Mouse (Mus musculus): ENCODE results near the gene Spata45. TPM values are rescaled to one million over a fixed set of nuclear protein-coding genes. Genes with fewer than 3 reads are reported as not detected.
A peak's percentile ranks its signal among the peaks of the same experiment; 100 is the strongest.

Gene Spata45
- total RNA-seq, 2 experiments from 2014 or later, result not detected

- intact Hi-C loops (cut with DNase I), result no loop called here
- no peak for DNase-seq
Measured at GRCm38 (mm10) chr1:191037999-191038398, 1.6 kb downstream of the Spata45 start.

DNA sequence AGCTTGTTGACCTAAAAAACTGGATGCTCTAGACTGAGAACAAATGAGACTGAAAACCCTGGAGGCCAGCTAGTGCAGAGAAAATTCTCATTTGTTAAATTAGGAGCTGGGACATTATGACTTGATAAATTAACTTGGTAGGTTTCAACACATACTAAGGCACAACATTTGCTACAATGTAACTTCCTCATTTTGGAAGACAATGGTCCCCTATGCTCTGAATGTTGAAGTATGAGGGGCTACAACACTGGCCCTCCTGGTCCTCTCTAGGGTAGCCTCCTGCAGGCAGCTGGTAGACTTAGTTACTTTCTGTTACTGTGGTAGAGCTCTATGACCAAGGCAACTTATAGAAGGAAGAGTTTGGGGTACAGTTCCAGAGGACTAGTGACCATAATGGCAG, 4.9 kb downstream of the Spata45 start:
- DNase-seq, result no peak
- intact Hi-C loops (cut with DNase I), result no loop called here

- DNase-seq, result no peak
- intact Hi-C loops (cut with DNase I), result no loop called here
Measured at GRCm38 (mm10) chr1:191042106-191042505, 5.7 kb downstream of the Spata45 start.

- intact Hi-C loops (cut with DNase I), result no loop called here
Measured at GRCm38 (mm10) chr1:191042688-191043087, 6.2 kb downstream of the Spata45 start.

GRCm38 (mm10) chr1:191045264-191045663, 8.8 kb downstream of the Spata45 start:
- no peak for DNase-seq
- intact Hi-C loops (cut with DNase I), result no loop called here

More at GRCm38 (mm10) chr1:191042688-191043087, 6.2 kb downstream of the Spata45 start:
- DNase-seq, result no peak

DNA sequence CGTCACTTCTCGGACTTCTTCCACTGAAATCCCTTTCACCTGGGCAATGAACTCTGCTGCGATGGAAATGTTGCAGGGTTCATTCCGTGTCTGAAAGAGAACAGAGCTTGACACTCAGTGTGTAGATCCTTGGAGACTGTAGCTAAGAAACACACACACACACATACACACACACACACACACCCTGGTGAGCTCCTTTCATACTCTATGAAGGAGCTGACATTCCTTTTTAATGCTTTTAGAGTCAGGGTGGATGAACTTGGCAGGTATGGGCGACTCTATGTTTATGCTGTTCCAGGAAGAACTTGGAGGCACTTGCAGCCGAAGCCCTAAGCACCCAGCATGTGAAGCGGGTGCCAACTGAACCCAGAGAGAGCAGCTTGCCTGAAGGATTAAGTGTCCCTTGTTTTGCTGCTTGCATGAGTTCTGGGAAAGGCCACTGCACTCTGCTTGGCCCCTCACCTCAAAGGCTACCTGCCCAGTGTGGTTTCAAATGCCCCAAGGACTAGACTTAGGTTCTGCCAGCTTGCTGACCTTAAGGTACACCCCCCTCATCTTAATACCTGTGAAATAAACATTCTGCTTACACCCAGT, 9.9 kb downstream of the Spata45 start:
- no peak for DNase-seq
- intact Hi-C loops (cut with DNase I), result no loop called here

- intact Hi-C loops (cut with DNase I), result no loop called here
- DNase-seq, result no peak
Measured at GRCm38 (mm10) chr1:191053555-191053954, 17.1 kb downstream of the Spata45 start.

GRCm38 (mm10) chr1:191054870-191055532, 18.6 kb downstream of the Spata45 start:
- DNase-seq, result no peak
- intact Hi-C loops (cut with DNase I), result no loop called here

- no peak for DNase-seq
- intact Hi-C loops (cut with DNase I), result no loop called here
Measured at GRCm38 (mm10) chr1:191055533-191055873, 19.1 kb downstream of the Spata45 start.

- DNase-seq, result no peak
- intact Hi-C loops (cut with DNase I), result no loop called here
Measured at GRCm38 (mm10) chr1:191057461-191057860, 21.0 kb downstream of the Spata45 start.

DNA sequence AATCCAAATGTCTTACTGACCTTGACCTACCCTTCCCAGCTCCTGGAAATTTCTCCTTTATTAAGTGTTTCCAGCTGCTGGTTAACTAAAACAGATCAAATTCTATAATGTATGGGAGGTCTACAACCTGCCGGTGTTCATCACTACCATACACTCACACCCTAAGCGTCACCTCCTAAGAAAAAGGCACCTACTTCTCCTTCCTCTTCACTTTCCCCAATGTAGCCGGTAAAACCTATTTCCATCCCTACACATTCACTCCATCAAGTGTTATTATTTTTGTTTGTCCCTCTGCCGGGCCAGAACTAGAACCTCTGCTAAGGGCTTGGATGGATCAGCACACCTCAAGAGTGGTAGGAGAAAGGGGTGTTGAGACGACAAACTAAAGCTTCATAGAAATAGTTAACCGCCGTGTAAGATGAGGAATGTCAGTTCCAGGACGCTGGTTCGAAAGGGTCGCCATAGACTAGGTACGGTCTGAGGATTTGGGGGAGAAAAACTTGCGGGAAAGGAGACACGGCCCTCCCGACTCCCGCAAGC, 25.9 kb downstream of the Spata45 start:
- no peak for DNase-seq
- intact Hi-C loops (cut with DNase I), result no loop called here

DNA sequence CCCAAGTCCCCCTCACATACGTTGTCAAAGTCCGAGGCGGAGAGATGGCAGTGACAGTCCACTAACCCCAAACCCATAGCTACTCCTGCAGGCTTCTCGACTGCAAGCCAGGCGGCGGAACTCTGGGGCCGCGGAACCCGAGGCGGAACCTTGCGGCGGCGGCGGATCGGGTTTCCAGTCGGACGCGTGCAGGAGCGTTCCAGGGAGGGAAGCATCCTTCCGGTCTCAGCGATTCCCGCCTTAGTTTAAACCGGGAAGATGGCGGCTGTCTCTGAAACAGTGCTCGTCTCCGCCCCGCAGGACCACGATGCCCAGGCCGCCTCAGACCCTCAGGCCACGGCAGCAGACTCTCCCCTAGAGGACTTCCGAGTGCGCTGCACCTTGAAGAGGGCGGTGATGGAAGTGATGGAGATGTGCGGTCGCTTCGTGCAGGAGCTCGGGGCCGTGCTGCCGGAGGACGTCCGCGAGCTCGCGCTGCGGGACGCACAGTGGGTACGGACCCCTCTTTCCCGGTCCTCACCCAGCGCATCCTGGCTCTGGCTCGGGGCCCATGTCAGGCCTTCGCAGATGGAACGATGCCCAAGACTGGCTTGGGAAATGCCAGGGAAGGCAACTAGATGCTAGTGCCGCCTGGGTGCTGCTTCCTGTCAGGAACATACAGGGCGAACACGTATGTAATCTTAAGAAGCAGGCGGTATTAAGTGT, 26.5 kb downstream of the Spata45 start, which contains the start of the genes Tatdn3 and Nsl1:
Gene Tatdn3 (minus strand): TSS at position 152 of the 705 bp plus-strand sequence.
Gene Nsl1 (plus strand): TSS at position 232 of the 705 bp plus-strand sequence.
- intact Hi-C loops (cut with DNase I), result loop anchor here (1.0 kb wide), 1 partner anchor 62 kb away; no protein-coding TSS in a partner anchor
- peak; percentile 89 for DNase-seq

DNA sequence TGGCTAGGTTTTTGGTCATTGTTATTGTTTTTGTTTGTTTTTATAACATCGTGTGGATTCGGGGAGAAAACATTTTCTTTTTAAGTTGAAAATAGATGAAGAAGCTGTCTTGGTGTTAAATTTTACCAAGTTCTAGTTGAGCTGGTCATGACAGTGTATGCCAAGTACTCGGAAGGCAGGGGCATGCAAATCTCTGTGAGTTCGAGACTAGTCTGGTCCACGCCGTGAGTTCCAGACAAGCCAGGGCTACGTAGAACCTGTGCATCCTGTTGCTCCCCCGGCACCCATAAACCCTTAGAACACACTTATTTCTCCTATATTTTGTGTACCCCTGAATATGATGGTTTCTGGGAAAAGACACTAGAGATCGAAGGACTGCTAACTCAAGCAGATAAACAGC, 27.3 kb downstream of the Spata45 start:
- DNase-seq, result no peak
- intact Hi-C loops (cut with DNase I), result loop anchor here (1.0 kb wide), 1 partner anchor 62 kb away; no protein-coding TSS in a partner anchor

DNA sequence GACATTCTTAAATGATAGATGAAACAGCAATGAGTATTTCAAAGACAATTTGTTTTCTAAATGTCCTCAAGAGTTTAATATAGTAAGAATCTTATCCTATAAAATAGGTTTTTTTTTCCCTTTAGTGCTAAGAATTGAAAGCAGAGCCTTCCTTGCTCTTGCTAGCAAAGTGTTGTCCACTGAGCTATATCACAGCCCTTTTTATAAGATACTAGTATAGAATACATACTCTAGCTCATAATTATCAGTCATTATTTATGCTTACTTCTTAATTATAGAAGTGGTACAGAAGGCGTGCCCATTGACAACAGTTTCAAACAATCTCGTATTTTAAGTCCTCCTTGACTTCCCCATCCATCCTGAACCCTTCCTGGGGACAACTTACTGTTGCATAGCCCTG, 28.1 kb downstream of the Spata45 start:
- DNase-seq, result no peak
- intact Hi-C loops (cut with DNase I), result no loop called here

DNA sequence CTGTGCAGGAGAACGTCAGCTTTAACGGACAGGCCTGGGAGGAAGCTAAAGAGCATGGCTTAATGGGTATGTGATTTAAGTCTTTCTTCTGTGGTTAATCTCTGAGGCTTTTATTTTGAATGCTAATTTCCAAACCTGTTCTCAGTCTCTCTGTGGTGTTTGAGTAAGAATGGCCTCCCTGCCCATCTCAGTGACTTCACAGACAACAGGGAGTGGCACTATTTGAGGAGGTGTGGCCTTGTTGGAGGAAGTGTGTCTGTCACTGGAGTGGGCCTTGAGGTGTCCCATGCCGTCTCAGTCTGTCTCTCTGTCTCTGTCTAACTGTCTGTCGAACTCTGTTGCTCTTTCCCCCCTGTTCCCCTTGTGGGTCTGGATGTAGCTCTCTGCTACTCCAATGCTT, 28.7 kb downstream of the Spata45 start:
- DNase-seq, result no peak
- intact Hi-C loops (cut with DNase I), result no loop called here

DNA sequence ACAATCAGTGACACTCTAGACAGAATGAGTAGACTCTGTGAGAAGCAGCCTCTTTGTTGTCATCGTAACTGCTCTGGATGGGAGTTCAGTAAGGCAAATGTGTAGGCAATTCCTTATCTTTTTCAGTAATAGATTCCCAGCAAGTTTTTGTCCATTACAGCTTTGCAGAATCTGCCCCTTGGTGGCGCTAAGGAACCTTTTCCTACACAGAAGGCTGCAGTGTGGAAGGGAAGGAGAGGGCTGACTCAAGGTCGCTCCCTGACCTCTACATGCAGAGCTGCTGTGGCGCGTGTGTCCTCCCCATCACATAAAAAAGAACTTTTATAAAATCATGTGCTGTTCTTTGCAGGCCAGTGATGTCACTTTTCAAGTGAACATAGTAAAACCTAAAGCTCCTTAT, 31.9 kb downstream of the Spata45 start:
- intact Hi-C loops (cut with DNase I), result no loop called here
- DNase-seq, result no peak

DNA sequence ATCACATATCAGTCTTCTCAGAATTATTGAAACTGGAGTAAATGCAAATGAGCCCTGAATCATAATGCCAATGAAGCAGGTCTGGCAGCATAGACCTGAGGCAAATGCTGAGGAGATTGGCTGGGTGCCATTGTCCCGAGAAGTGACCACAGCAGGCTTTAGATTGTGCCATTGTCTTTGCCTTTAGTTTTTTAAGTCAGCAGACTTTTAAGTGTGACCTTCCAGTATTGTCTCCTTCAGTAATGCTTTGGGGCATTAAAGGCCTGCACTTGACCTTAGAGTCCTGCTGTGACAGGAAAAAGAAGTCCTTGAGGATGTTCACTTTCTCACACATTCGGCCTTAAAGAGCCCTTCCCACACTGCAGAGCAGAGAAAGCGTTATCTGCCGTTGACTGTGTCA, 33.8 kb downstream of the Spata45 start:
- DNase-seq, result no peak
- intact Hi-C loops (cut with DNase I), result loop anchor here (10.0 kb wide), 1 partner anchor 125 kb away; no protein-coding TSS in a partner anchor

- intact Hi-C loops (cut with DNase I), result loop anchor here (10.0 kb wide), 1 partner anchor 127 kb away; no protein-coding TSS in a partner anchor
- DNase-seq, result no peak
Measured at GRCm38 (mm10) chr1:191071613-191072012, 35.2 kb downstream of the Spata45 start.

DNA sequence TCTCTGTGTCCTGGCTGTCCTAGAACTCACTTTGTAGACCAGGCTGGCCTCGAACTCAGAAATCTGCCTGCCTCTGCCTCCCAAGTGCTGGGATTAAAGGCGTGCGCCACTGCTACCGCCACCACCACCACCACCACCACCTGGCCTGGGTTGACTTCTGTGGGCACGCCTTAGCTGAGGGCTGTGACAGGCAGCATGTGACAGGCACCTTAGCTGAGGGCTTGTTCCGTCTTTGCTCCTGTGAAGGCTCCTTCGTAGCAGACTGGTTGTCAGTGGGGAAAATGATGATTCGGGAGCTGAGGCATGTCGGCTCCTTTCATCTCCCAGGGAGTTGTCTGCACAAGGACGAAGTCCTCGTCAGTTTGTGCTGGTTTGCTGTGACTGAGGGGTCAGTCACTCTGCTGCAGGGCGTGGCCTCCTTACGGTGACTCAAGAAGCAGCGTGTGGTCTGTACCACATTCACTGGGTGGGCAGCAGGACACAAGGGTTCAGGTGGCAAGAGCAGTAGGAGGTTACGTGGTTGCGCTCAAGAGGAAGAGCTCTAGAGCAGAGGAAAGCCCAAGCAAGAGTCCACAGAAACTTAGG, 36.0 kb downstream of the Spata45 start:
- DNase-seq, result no peak
- intact Hi-C loops (cut with DNase I), result loop anchor here (10.0 kb wide), 1 partner anchor 128 kb away; no protein-coding TSS in a partner anchor

DNA sequence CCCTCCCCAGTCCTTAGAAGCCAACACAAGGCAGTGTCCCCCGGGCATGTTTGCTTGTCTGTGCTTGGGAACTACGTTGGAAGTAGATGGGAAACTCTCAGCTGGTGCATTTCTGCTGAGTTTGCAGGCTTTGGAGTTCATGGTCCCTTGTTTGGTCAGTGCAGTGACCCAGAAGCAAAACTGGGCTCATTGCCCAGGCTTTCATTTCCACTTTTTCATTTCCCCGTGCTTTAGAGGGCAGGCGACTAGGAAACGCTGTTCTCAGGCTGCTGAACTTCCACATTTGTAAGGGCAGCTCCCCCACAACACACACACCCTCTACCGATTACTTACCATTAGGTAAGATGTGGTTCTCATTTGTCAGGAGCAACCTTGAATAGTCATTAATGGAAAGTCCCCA, 36.6 kb downstream of the Spata45 start:
- intact Hi-C loops (cut with DNase I), result loop anchor here (10.0 kb wide), 1 partner anchor 128 kb away; no protein-coding TSS in a partner anchor
- no peak for DNase-seq

- intact Hi-C loops (cut with DNase I), result loop anchor here (10.0 kb wide), 1 partner anchor 129 kb away; no protein-coding TSS in a partner anchor
- no peak for DNase-seq
Measured at GRCm38 (mm10) chr1:191073486-191073885, 37.0 kb downstream of the Spata45 start.

Measured in left cerebral cortex, postnatal 4 days (tissue).